Mouse (Mus musculus) embryonic facial prominence, embryonic 11.5 days (tissue): ENCODE measurements around the gene Pms2. TPM values are rescaled to one million over a fixed set of nuclear protein-coding genes. Genes with fewer than 3 reads are reported as not detected.

Source experiments
- ATAC-seq: fragments of 200-750 bp; cut with Nextera tagmentation; replicated peaks from 2 replicates; pipeline ENCODE4 v1.8.0; 2017; ENCODE audit warnings: low read depth; ENCODE audit not compliant: insufficient number of reproducible peaks, low FRiP score, low TSS enrichment
- DNase-seq: peaks from one replicate; pipeline ENCODE4 v3.0.0-alpha.2; 2015; ENCODE audit warnings: low spot score
- H3K27ac ChIP-seq: fragments of 300-500 bp; sonication (generic); replicated peaks from 2 replicates; pipeline ENCODE4 v1.5.1; 2014; ENCODE audit warnings: mild to moderate bottlenecking, low read depth, low read length, control low read depth
- H3K27me3 ChIP-seq: fragments of 300-500 bp; sonication (generic); 2 replicates; pipeline ENCODE4 v1.6.1; 2014; ENCODE audit warnings: mild to moderate bottlenecking, low read length, moderate library complexity, mixed read lengths; ENCODE audit not compliant: control insufficient read depth, insufficient read depth
- H3K36me3 ChIP-seq: fragments of 300-500 bp; sonication (generic); replicated peaks from 2 replicates; pipeline ENCODE4 v1.6.1; 2014; ENCODE audit warnings: low read depth, mild to moderate bottlenecking, low read length, moderate library complexity, mixed read lengths; ENCODE audit not compliant: control insufficient read depth, insufficient read depth
- H3K4me1 ChIP-seq: fragments of 300-500 bp; sonication (generic); 2 replicates; pipeline ENCODE4 v1.6.1; 2014; ENCODE audit warnings: low read length, mixed read lengths; ENCODE audit not compliant: control insufficient read depth, insufficient read depth
- H3K4me2 ChIP-seq: fragments of 300-500 bp; sonication (generic); 2 replicates; pipeline ENCODE4 v1.6.1; 2014; ENCODE audit warnings: low read depth, mild to moderate bottlenecking, control low read depth, low read length, moderate library complexity
- H3K4me3 ChIP-seq: fragments of 300-500 bp; sonication (generic); 2 replicates; pipeline ENCODE4 v1.5.1; 2014; ENCODE audit warnings: low read depth, low read length, control low read depth
- H3K9ac ChIP-seq: fragments of 300-500 bp; sonication (generic); replicated peaks from 2 replicates; pipeline ENCODE4 v1.6.1; 2014; ENCODE audit warnings: mild to moderate bottlenecking, control low read depth, low read length
- H3K9me3 ChIP-seq: fragments of 300-500 bp; sonication (generic); replicated peaks from 2 replicates; pipeline ENCODE4 v1.6.1; 2016; ENCODE audit warnings: mild to moderate bottlenecking, low read length, inconsistent platforms, mixed read lengths; ENCODE audit not compliant: control insufficient read depth
- WGBS: fragments of 180-500 bp; shearing (Covaris S2); extraction: QIAGEN DNeasy Blood & Tissue Kit; methylation state at CpG from one replicate; pipeline ENCODE4 v1.1.7; 2014; 5-methylcytosine and 5-hydroxymethylcytosine counted together
- polyA plus RNA-seq: library from polyadenylated mRNA; unstranded; fragments of >200 nt; fragmentation: Nextera tagmentation; extraction: Ambion mirVana; gene quantifications from 2 replicates; pipeline ENCODE4 v1.2.1, GENCODE M21; 2014

The Pms2 gene
- polyA plus RNA-seq, 1 experiment from 2014 or later, result 34.3 TPM

- 83% methylated on average over 14 of the region's 14 CpGs for WGBS
- Histone ChIP-seq H3K27me3 (no peaks in the 10 kb centered on the region), H3K27ac (no peak within 1 kb of the TSS), H3K36me3 (peaks cover 2% of the 10 kb centered on the region; the same call in 1 of the 2 replicates), H3K9ac (no peak within 1 kb of the TSS), H3K4me3 (no peak within 1 kb of the TSS), H3K4me2 (no peak within 1 kb of the TSS), H3K4me1 (no peaks in the 10 kb centered on the region), H3K9me3 (no peaks in the 10 kb centered on the region)
- DNase-seq, result no peak
- no peak for ATAC-seq
Measured at GRCm38 (mm10) chr5:143897635-143898330, 12.0 kb upstream of the Pms2 start, which contains the start of gene Ankrd61. Ankrd61 (minus strand) TSS chr5:143897685.

DNA sequence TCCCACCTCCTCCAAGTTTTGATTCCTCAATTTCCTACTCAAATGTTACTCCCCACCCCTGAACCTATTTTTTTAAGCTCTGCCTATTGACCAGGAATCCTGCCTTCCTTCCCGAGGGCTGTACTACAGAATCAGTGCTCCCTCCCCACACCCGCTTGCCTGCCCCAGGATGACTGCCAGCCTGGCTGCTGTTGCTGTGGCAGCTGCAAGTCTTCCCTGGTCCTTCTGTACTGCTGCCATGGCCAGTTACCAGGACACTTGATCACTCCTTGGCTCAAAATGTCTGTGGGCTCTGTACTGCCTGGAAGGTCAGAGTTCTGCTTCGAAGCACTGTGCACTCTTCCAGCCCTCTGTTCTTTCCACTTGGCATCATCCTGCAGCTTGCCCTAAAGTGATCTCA lies 7.7 kb upstream of the Pms2 start:
- Histone ChIP-seq H3K4me2 (no peak overlapping the region), H3K4me1 (no peaks in the 10 kb centered on the region), H3K36me3 (peaks cover 8% of the 10 kb centered on the region), H3K27ac (no peak overlapping the region), H3K4me3 (no peak overlapping the region), H3K27me3 (no peaks in the 10 kb centered on the region), H3K9ac (no peak overlapping the region), H3K9me3 (no peaks in the 10 kb centered on the region)
- DNase-seq (no peak), ATAC-seq (no peak)
- WGBS, result 89% methylated on average over 3 of the region's 3 CpGs

DNA sequence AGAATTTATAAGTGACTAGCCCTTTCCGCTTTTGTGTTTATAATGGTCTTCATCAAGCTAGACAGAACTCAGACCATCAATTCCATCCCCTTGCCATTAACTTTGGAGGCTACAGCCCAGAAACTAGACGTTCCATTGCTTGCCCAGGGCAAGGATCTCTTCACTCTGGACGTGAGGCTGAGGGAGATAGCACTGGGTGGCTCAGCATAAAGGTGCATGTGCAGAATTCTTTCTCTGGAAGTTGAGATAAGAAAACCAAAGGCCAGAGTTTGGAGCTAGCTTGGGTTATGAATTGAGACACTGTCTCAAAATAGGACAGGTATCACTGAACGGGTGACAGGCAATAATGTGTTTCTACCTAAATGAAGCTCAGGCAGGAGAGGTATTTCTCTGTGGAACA lies 6.0 kb upstream of the Pms2 start:
- no peak overlapping the region for H3K9ac ChIP-seq
- DNase-seq, result no peak
- 88% methylated on average over 4 of the region's 4 CpGs for WGBS
- no peaks in the 10 kb centered on the region for H3K27me3 ChIP-seq
- no peaks in the 10 kb centered on the region for H3K4me1 ChIP-seq
- no peak overlapping the region for H3K4me2 ChIP-seq
- H3K9me3 ChIP-seq, result no peaks in the 10 kb centered on the region
- ATAC-seq, result no peak
- no peak overlapping the region for H3K27ac ChIP-seq
- H3K36me3 ChIP-seq, result peaks cover 8% of the 10 kb centered on the region
- H3K4me3 ChIP-seq, result no peak overlapping the region

- Histone ChIP-seq H3K4me3 (no peak overlapping the region), H3K27ac (no peak overlapping the region), H3K36me3 (peaks cover 8% of the 10 kb centered on the region), H3K4me1 (no peaks in the 10 kb centered on the region), H3K27me3 (no peaks in the 10 kb centered on the region), H3K9me3 (no peaks in the 10 kb centered on the region), H3K9ac (no peak overlapping the region), H3K4me2 (no peak overlapping the region)
- 88% methylated on average over 8 of the region's 8 CpGs for WGBS
- no peak for DNase-seq
- ATAC-seq, result no peak
Measured at GRCm38 (mm10) chr5:143906429-143906828, 3.3 kb upstream of the Pms2 start.

GRCm38 (mm10) chr5:143908926-143909325 lies 838 bp upstream of the Pms2 start:
- Histone ChIP-seq H3K4me2 (peak overlapping the region; percentile 76), H3K4me3 (peak overlapping the region; percentile 75), H3K36me3 (peaks cover 4% of the 10 kb centered on the region), H3K9me3 (no peaks in the 10 kb centered on the region), H3K27ac (no peak overlapping the region; the same call in 1 of the 2 replicates), H3K27me3 (no peaks in the 10 kb centered on the region), H3K9ac (peak overlapping the region; percentile 68), H3K4me1 (no peaks in the 10 kb centered on the region)
- peak; percentile 4 for DNase-seq
- no peak for ATAC-seq
- 4% methylated on average over 9 of the region's 9 CpGs for WGBS

- no peak overlapping the region for H3K4me2 ChIP-seq
- no peak overlapping the region for H3K4me3 ChIP-seq
- ATAC-seq (no peak), DNase-seq (no peak)
- H3K4me1 ChIP-seq, result no peaks in the 10 kb centered on the region
- no peaks in the 10 kb centered on the region for H3K9me3 ChIP-seq
- H3K9ac ChIP-seq, result no peak overlapping the region
- no peak overlapping the region for H3K27ac ChIP-seq
- H3K27me3 ChIP-seq, result no peaks in the 10 kb centered on the region
- H3K36me3 ChIP-seq, result no peaks in the 10 kb centered on the region; the same call in none of the 2 replicates
- WGBS, result 95% methylated on average over 9 of the region's 9 CpGs
Measured at GRCm38 (mm10) chr5:143916221-143916620, 6.5 kb downstream of the Pms2 start.

DNA sequence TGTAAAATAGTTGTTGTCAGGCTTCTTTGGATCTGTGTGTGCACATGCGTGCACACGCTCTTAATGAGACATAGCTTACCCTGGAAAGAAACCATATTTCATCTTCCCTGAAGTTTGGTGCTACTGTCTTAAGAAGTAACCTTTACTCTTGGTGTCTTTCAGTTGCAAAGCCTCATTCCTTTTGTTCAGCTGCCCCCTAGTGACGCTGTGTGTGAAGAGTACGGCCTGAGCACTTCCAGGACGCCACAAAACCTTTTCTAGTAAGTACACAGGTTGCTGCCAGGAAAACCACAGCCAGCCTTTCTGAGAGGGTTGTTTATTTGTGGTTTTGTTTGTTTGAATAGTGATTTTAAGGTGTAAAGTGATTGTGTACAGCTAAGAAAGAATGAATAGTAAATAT lies 7.7 kb downstream of the Pms2 start:
- Histone ChIP-seq H3K4me2 (no peak overlapping the region), H3K9ac (no peak overlapping the region), H3K36me3 (no peaks in the 10 kb centered on the region; the same call in none of the 2 replicates), H3K9me3 (no peaks in the 10 kb centered on the region), H3K4me3 (no peak overlapping the region), H3K27me3 (no peaks in the 10 kb centered on the region), H3K4me1 (no peaks in the 10 kb centered on the region), H3K27ac (no peak overlapping the region)
- no peak for ATAC-seq
- DNase-seq, result peak; percentile 63
- 58% methylated on average over 5 of the region's 5 CpGs for WGBS

- 89% methylated on average over 3 of the region's 3 CpGs for WGBS
- no peak overlapping the region for H3K27ac ChIP-seq
- H3K9ac ChIP-seq, result no peak overlapping the region
- DNase-seq, result no peak
- no peak overlapping the region for H3K4me3 ChIP-seq
- no peaks in the 10 kb centered on the region for H3K27me3 ChIP-seq
- H3K4me2 ChIP-seq, result no peak overlapping the region
- H3K36me3 ChIP-seq, result no peaks in the 10 kb centered on the region; the same call in none of the 2 replicates
- no peaks in the 10 kb centered on the region for H3K9me3 ChIP-seq
- no peaks in the 10 kb centered on the region for H3K4me1 ChIP-seq
- no peak for ATAC-seq
Measured at GRCm38 (mm10) chr5:143918120-143918519, 8.4 kb downstream of the Pms2 start.
